Mouse (Mus musculus) layer of hippocampus, adult 2 months (tissue): ENCODE measurements around the gene Ndel1. TPM values are rescaled to one million over a fixed set of nuclear protein-coding genes. Genes with fewer than 3 reads are reported as not detected.

Experiments
- DNase-seq, 2 experiments: peaks; one replicate each; pipeline ENCODE4 v3.0.0; 2022; ENCODE audit warnings: low spot score in 2 of 2
- H3K27ac ChIP-seq: fragments of 200-600 bp; 2 replicates; pipeline ENCODE4 v1.8.1; 2022
- H3K4me3 ChIP-seq: fragments of 200-600 bp; 2 replicates; pipeline ENCODE4 v1.8.1; 2022; ENCODE audit warnings: mild to moderate bottlenecking
- CTCF ChIP-seq: fragments of 200-600 bp; conservative IDR thresholded peaks from 2 replicates; pipeline ENCODE4 v1.8.1; 2022; ENCODE audit warnings: antibody characterized with exemption, mild to moderate bottlenecking, moderate library complexity
- total RNA-seq, 2 experiments: library from RNA; stranded (reverse); gene quantifications; 2 replicates each; pipeline ENCODE4 v1.2.3; 2021

Gene Ndel1
- total RNA-seq, 2 experiments from 2014 or later: 81.1 to 96.3 TPM

GRCm38 (mm10) chr11:68902047-68902364 is 30.3 kb upstream of the Ndel1 start:
- TF ChIP-seq CTCF: no peak
- Histone ChIP-seq H3K4me3 (peak overlapping the region; percentile 79), H3K27ac (peak overlapping the region; percentile 97)
- no peak for DNase-seq

GRCm38 (mm10) chr11:68901351-68902046 is 29.8 kb upstream of the Ndel1 start, which contains the start of gene Rpl26:
Rpl26 (plus strand) TSS chr11:68901583.
- peak; percentile 100; the same call in 1 of the 2 replicates for TF ChIP-seq CTCF
- peak within 1 kb of the TSS; percentile 97 for H3K27ac ChIP-seq
- DNase-seq: peak; percentile 97 to 99
- H3K4me3 ChIP-seq: peak within 1 kb of the TSS; percentile 79

GRCm38 (mm10) chr11:68900519-68901350 is 29.1 kb upstream of the Ndel1 start:
- peak overlapping the region; percentile 97 for H3K27ac ChIP-seq
- peak in 1 of 2 experiments; percentile 6 for DNase-seq

GRCm38 (mm10) chr11:68899815-68900214 is 28.2 kb upstream of the Ndel1 start:
- no peak for TF ChIP-seq CTCF
- Histone ChIP-seq H3K4me3 (no peak overlapping the region), H3K27ac (no peak overlapping the region)
- DNase-seq: no peak

More at GRCm38 (mm10) chr11:68900519-68901350, 29.1 kb upstream of the Ndel1 start:
- peak overlapping the region; percentile 79 for H3K4me3 ChIP-seq
- no peak for TF ChIP-seq CTCF

- Histone ChIP-seq H3K4me3 (no peak overlapping the region), H3K27ac (no peak overlapping the region)
- no peak for DNase-seq
- no peak for TF ChIP-seq CTCF
These were observed 27.1 kb upstream of the Ndel1 start for GRCm38 (mm10) chr11:68898790-68899189.

- no peak for DNase-seq
- Histone ChIP-seq H3K4me3 (no peak overlapping the region), H3K27ac (no peak overlapping the region)
- TF ChIP-seq CTCF: no peak
These were observed 26.2 kb upstream of the Ndel1 start for GRCm38 (mm10) chr11:68897838-68898237.

- Histone ChIP-seq H3K27ac (no peak overlapping the region), H3K4me3 (no peak overlapping the region)
- no peak for DNase-seq
- peak; percentile 85 for TF ChIP-seq CTCF
These were observed 25.5 kb upstream of the Ndel1 start for GRCm38 (mm10) chr11:68897120-68897519.

GRCm38 (mm10) chr11:68896247-68896646 is 24.6 kb upstream of the Ndel1 start:
- no peak for DNase-seq
- Histone ChIP-seq H3K4me3 (no peak overlapping the region), H3K27ac (no peak overlapping the region)
- no peak for TF ChIP-seq CTCF

GRCm38 (mm10) chr11:68893911-68894464 is 22.3 kb upstream of the Ndel1 start:
- DNase-seq: no peak
- H3K4me3 ChIP-seq: no peak overlapping the region
- H3K27ac ChIP-seq: no peak overlapping the region
- no peak for TF ChIP-seq CTCF

GRCm38 (mm10) chr11:68892233-68892832 is 20.7 kb upstream of the Ndel1 start:
- no peak overlapping the region for H3K27ac ChIP-seq
- no peak for DNase-seq
- TF ChIP-seq CTCF: no peak
- no peak overlapping the region for H3K4me3 ChIP-seq

- DNase-seq: no peak
- Histone ChIP-seq H3K4me3 (no peak overlapping the region), H3K27ac (no peak overlapping the region)
- no peak for TF ChIP-seq CTCF
These were observed 20.2 kb upstream of the Ndel1 start for GRCm38 (mm10) chr11:68891823-68892222.

GRCm38 (mm10) chr11:68890625-68891024 is 19.0 kb upstream of the Ndel1 start:
- DNase-seq: no peak
- TF ChIP-seq CTCF: no peak
- Histone ChIP-seq H3K4me3 (no peak overlapping the region), H3K27ac (no peak overlapping the region)

- Histone ChIP-seq H3K4me3 (no peak overlapping the region), H3K27ac (no peak overlapping the region)
- TF ChIP-seq CTCF: no peak
- DNase-seq: no peak
These were observed 17.0 kb upstream of the Ndel1 start for GRCm38 (mm10) chr11:68888653-68889052.
